Mouse (Mus musculus) kidney, adult 18-20 months (tissue): ENCODE data around the gene Fpgs.

Experiments
- DNase-seq: peaks from one replicate; pipeline ENCODE4 v3.0.0; 2021

Fpgs gene

GRCm38 (mm10) chr2:32704021-32704421, at the start of gene Fpgs:
Gene Fpgs (minus strand): TSS chr2:32704145.
- DNase-seq: peak; percentile 87

DNA sequence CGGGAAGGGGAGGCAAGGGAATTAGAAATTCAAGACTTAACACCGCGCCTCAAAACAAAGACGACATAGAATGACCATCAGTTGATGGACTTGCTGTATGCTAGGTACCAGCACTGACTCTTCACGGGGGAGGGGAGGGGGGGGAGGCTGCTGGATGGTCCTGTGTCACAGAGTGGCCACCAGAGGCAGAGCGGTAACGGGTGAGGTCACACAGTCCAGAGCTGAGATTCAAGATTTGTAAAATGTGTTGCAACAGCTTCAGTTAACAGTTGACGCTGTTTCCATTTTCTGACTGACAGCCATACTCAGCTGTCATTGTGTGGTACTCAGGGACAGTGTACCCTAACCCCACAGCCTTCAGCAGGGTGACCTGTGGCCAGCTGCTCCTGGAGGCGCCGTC, 48.2 kb upstream of the Fpgs start:
- no peak for DNase-seq

GRCm38 (mm10) chr2:32751665-32752033, 47.7 kb upstream of the Fpgs start:
- no peak for DNase-seq

- peak; percentile 88 for DNase-seq
Observed at GRCm38 (mm10) chr2:32750887-32751664, 47.1 kb upstream of the Fpgs start.

DNA sequence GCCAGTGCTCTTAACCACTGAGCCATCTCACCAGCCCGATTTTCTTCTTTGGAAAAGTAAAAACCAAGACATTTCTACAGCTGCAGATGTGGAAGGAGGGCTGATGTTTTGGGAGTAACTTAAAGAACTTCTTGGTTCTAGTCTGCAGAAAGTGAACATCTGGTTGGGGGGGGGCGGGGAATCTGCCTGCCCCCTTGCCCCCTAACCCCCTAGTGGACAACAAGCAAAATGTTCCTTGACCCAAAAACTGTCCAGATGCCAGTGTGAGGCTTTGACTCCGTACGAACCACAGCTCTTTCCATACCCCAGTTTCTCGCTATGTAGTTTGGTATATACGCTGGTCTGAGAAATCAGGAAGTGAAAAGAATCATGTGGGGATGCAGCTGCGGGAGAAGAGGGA, 46.3 kb upstream of the Fpgs start:
- no peak for DNase-seq

- no peak for DNase-seq
Observed at GRCm38 (mm10) chr2:32749082-32749481, 45.1 kb upstream of the Fpgs start.

DNA sequence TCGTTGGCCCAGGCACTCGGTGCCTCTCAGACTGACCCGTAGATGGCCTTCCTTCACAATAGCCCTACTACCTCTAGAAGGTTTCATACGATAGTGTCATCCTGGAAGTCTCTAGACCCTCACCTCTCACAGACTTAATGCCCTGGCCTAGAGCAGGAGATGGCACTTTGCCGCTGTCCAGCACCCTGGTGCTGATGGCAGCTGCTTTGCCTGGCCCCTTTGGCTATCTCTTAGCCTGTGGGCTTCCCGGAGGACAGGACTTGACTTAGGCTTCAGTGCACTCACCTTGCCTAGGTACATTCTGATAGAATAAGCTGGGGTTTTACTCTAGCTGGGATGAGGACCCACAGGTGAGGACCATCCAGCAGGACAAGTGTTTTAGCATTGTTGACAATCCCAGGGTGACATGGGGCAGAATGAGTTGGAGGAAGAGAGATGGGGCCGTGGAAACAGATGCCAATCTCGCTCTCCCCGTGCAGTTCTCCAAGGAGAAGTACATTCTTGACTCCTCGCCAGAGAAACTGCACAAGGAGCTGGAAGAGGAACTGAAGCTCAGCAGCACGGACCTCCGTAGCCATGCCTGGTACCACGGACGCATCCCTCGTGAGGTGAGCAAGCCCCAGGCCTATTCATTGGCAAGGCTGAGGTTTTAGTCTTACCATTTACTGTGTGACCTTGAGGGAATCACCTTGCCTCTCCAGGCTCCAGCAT, 40.5 kb upstream of the Fpgs start:
- no peak for DNase-seq

DNA sequence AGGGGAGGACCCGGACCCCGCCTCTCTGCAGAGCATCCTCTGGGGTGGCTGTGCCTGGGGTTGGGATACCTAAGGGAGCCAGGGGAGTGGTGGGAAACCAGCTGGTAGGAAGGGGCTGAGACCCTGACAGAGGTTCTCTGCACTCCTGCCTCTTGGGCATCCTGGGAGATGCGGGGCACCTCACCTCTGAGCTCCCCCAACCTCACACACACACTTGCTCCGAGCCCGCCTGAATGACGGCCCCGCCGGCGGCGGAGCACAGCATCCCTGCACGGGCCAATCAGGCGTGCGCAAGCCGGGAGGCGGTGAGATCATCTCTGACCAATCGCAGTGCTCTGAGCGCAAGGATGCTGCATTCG, 38.2 kb upstream of the Fpgs start:
- no peak for DNase-seq

GRCm38 (mm10) chr2:32741273-32742172, 37.6 kb upstream of the Fpgs start:
- DNase-seq: no peak

GRCm38 (mm10) chr2:32740916-32741272, 36.9 kb upstream of the Fpgs start, which contains the start of gene 6330409D20Rik:
Gene 6330409D20Rik (minus strand): TSS chr2:32741016.
- no peak for DNase-seq

GRCm38 (mm10) chr2:32739311-32739710, 35.4 kb upstream of the Fpgs start:
- DNase-seq: no peak

DNA sequence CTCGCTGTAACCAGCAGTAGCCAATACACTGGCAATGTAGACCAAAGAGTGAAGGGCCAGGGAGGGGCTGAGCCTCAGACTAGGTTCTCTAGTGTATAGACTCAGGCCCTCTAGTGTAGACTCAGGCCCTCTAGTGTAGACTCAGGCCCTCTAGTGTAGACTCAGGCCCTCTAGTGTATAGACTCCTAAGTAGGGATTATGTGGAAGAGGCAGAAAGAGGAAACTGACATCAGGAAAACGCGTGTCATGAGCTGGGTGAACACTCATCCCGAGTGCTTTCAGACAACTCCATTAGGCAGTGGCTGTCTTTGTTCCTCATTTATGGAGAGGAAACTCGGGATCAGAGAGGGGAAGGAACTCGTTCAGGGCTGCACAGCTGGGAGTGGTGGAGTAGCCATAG, 33.1 kb upstream of the Fpgs start:
- no peak for DNase-seq

GRCm38 (mm10) chr2:32736306-32736829, 32.4 kb upstream of the Fpgs start:
- no peak for DNase-seq

DNA sequence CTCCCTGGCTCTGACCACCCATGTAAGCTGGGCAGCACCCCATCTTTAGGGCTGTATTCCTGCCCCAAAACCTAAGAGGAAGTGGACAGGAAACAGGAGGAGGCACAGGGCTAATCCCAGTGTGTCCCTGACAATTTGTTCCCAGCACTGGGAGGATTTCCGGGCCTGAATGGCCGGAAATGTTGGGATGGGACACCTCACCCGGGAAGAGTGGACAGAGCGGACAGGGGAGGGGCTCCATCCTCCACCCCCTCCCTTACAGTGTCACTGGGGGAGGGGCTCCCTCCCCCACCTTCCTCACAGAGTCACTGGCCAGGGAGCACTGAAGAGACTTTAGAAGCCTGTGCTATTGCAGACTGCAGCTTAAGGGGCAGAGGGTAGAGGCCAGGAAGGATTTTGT, 31.0 kb upstream of the Fpgs start:
- peak; percentile 67 for DNase-seq

- DNase-seq: no peak
Observed at GRCm38 (mm10) chr2:32734480-32734879, 30.5 kb upstream of the Fpgs start.

DNA sequence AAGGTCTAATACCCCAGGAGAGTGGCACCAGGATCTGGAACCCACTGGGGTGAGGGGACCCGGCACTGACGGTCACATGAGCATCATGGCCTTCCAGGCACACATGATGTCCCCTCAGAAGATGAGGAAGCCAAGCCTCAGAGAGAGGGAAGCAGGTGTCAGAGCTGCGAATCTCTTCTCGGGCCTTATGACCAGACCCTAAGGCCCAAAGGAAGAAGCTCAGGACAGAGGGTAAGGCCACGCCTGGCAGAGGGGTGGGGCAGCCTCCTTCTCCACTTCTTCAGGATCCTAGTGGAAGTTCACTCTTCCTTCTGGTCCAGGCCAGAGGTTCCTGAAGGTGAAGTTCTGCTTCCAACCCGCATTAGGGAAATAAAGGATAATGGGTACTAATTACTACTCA, 28.8 kb upstream of the Fpgs start:
- DNase-seq: no peak

DNA sequence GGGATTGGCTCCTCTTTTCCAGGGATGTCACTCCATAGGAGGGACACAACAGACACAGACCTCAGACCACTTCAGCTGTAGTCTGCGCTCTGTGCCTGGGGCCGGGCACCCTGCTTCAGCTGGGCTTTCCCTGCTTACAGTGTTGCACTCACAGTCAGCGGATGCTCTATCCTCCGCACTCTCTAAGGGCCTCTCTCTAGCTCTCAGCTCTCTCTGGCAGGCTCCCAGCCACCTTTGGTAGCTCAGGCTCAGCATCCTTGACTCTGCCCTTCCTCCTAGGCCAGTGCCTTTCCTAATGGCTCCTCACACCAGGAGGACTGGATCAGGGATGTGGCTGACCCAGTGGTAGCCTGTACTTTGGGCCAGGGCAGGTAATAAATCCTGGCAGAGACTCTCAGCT, 28.0 kb upstream of the Fpgs start:
- no peak for DNase-seq

DNA sequence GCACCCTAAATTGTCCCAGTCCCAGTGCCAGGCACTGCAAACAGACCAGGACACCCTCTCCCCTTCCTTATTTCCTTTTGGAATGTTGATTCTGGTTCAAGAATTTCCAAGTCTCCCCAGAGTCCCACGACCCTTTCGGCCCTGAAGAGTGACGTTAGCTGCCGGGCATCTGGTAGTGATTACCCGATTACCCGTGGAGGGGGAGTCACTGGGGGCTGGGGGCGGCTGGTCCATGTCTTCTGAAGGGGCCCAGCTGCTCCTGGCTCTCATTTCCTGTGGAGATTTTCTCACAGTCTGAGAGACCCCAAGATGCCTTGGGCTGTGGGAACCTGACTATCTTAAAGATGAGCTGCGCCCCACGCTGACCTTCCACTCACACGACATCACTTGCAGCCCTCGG, 26.9 kb upstream of the Fpgs start:
- no peak for DNase-seq

GRCm38 (mm10) chr2:32729547-32729946, 25.6 kb upstream of the Fpgs start:
- DNase-seq: no peak

GRCm38 (mm10) chr2:32728463-32728862, 24.5 kb upstream of the Fpgs start:
- peak; percentile 60 for DNase-seq

GRCm38 (mm10) chr2:32727435-32727834, 23.5 kb upstream of the Fpgs start:
- peak; percentile 96 for DNase-seq

DNA sequence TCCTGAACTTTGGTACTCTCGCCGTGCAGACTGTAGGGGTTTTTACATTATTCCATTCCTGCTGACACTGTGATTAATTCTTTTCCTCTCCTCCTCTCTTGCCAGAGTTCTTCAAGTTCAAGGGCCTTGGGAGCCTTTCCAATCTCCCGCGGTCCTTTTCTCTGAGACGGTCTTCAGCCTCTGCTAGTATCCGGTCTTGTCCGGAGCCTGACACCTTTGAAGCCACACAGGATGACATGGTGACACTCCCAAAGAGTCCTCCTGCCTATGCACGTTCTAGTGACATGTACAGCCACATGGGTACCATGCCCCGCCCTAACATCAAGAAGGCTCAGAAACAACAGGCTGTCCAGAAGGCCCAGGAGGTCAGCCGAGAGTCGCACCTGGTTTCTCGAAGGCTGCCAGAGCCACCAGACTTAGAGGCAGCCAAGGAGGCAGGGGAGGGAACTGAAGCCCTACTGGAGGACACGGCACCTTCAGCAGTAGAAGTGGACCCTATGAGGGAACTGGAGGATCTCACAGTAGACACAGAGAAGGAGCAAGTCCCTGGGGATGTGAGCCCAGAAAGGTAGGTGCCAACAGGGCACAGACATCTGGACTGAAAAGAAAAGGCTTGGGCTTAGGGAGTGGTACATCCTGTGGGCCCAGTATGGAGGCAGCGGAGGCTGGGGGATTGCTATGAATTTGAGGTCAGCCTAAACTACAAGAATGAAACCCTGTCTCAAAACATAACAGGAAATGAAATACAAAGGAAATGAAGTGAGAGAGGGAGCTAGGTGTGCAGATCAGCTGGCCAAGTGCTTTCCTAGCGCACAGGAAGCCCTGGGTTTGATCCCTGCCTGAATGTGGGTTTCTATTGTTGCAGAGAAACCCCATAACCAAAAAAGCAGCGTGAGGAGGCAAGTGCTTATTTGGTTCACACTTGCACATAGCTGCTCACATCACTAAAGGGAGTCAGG, 21.2 kb upstream of the Fpgs start:
- no peak for DNase-seq
